Mouse (Mus musculus): ENCODE results near the gene Prkar1b.

GRCm38 (mm10) chr5:138989567-138989966 lies 160.2 kb downstream of the Prkar1b start:
- TF ChIP-seq CTCF (IDR thresholded peaks at IDR 0.05) (no peak), EP300 (IDR thresholded peaks at IDR 0.05) (no peak)

Data from lung, postnatal 0 days (tissue).